Mouse (Mus musculus) small intestine, adult 2 months (tissue): ENCODE data around the gene Cbll1.
"Not testable (repeated sequence)": the region's sequence is repeated elsewhere in the genome, so short reads cannot be mapped to it uniquely, and the experiment has no call there.

Experiments
- CTCF ChIP-seq: fragments of 200-500 bp; IDR thresholded peaks from 2 replicates; pipeline ENCODE4 v1.5.1; 2012; ENCODE audit warnings: low read depth, mild to moderate bottlenecking, control low read depth, inconsistent platforms, low read length, moderate library complexity, mixed read lengths; ENCODE audit not compliant: insufficient replicate concordance, insufficient read length; ENCODE audit errors: extremely low read depth
- POLR2A ChIP-seq: fragments of 200-500 bp; IDR thresholded peaks from 2 replicates; pipeline ENCODE4 v1.6.1; 2012; ENCODE audit warnings: low read depth, mild to moderate bottlenecking, control low read depth, inconsistent platforms, low read length, moderate library complexity

- TF ChIP-seq POLR2A, result not testable (repeated sequence)
- TF ChIP-seq CTCF, result peak; percentile 57; the same call in 1 of the 2 replicates
Measured at GRCm38 (mm10) chr12:31460270-31460669, 39.1 kb downstream of the Cbll1 start.
